Mouse (Mus musculus) spleen, adult 2 months (tissue): Measurements from ENCODE around the gene Ctsh.

ENCODE experiments used
- CTCF ChIP-seq: fragments of 200-500 bp; IDR thresholded peaks from 2 replicates; pipeline ENCODE4 v1.5.1; 2011; ENCODE audit warnings: mild to moderate bottlenecking, inconsistent platforms; ENCODE audit not compliant: insufficient read depth, insufficient read length, insufficient replicate concordance; ENCODE audit errors: extremely low read depth
- POLR2A ChIP-seq: fragments of 200-500 bp; IDR thresholded peaks from 2 replicates; pipeline ENCODE4 v1.6.1; 2011; ENCODE audit warnings: low read depth, low read length, inconsistent platforms

DNA sequence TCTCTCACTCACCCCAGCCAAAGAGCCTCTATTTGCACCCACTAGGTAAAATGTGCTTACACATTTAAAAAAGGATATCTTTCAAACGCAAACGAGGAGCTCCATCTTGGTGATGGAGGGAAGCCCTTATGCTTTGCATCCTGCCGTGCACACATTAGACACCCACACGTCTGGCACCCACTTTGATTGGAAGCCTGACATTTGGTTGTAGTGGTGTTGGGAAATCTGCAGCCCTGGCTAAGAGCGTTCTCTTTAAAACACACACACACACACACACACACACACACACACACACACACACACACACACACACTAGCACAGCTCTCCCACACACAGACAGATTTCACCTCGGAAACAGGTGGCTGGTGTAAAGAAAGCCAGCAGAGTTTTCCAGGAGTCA lies 33.1 kb upstream of the Ctsh start:
- TF ChIP-seq CTCF (no peak), POLR2A (no peak)
